Mouse (Mus musculus) midbrain, embryonic 11.5 days (tissue): ENCODE measurements around the gene Ctnna3. TPM values are rescaled to one million over a fixed set of nuclear protein-coding genes. Genes with fewer than 3 reads are reported as not detected.
"Not testable (repeated sequence)": the region's sequence is repeated elsewhere in the genome, so short reads cannot be mapped to it uniquely, and the experiment has no call there.

ENCODE experiments used
- ATAC-seq: fragments of 200-750 bp; cut with Nextera tagmentation; 2 replicates; pipeline ENCODE4 v1.8.0; 2017; ENCODE audit warnings: moderate TSS enrichment, moderate library complexity; ENCODE audit not compliant: low FRiP score
- DNase-seq: peaks from one replicate; pipeline ENCODE4 v3.0.0; 2015; ENCODE audit warnings: low spot score; ENCODE audit errors: missing footprints
- H3K27ac ChIP-seq: fragments of 300-500 bp; sonication (generic); 2 replicates; pipeline ENCODE4 v1.5.1; 2014; ENCODE audit warnings: low read depth, low read length
- H3K27me3 ChIP-seq: fragments of 300-500 bp; sonication (generic); 2 replicates; pipeline ENCODE4 v1.6.1; 2014; ENCODE audit warnings: mild to moderate bottlenecking, low read length, moderate library complexity, mixed read lengths; ENCODE audit not compliant: control insufficient read depth, insufficient read depth
- H3K36me3 ChIP-seq: fragments of 300-500 bp; sonication (generic); 2 replicates; pipeline ENCODE4 v1.6.1; 2014; ENCODE audit warnings: mild to moderate bottlenecking, low read length, moderate library complexity, mixed read lengths; ENCODE audit not compliant: control insufficient read depth, insufficient read depth
- H3K4me1 ChIP-seq: fragments of 300-500 bp; sonication (generic); 2 replicates; pipeline ENCODE4 v1.6.1; 2014; ENCODE audit warnings: low read length; ENCODE audit not compliant: control insufficient read depth, insufficient read depth
- H3K4me2 ChIP-seq: fragments of 300-500 bp; sonication (generic); 2 replicates; pipeline ENCODE4 v1.6.1; 2014; ENCODE audit warnings: mild to moderate bottlenecking, moderate library complexity
- H3K4me3 ChIP-seq: fragments of 300-500 bp; sonication (generic); 2 replicates; pipeline ENCODE4 v1.5.1; 2014; ENCODE audit warnings: low read depth, low read length
- H3K9ac ChIP-seq: fragments of 300-500 bp; sonication (generic); 2 replicates; pipeline ENCODE4 v1.6.1; 2014; ENCODE audit warnings: low read length
- H3K9me3 ChIP-seq: fragments of 300-500 bp; sonication (generic); 2 replicates; pipeline ENCODE4 v1.6.1; 2016; ENCODE audit warnings: low read length; ENCODE audit not compliant: control insufficient read depth
- WGBS: fragments of 180-500 bp; shearing (Covaris S2); extraction: QIAGEN DNeasy Blood & Tissue Kit; methylation state at CpG from one replicate; pipeline ENCODE4 v1.1.7; 2014; 5-methylcytosine and 5-hydroxymethylcytosine counted together
- polyA plus RNA-seq: library from polyadenylated mRNA; unstranded; fragments of >200 nt; fragmentation: Nextera tagmentation; extraction: Ambion mirVana; gene quantifications from 2 replicates; pipeline ENCODE4 v1.2.1, GENCODE M21; 2014

Gene Ctnna3
- polyA plus RNA-seq, 1 experiment from 2014 or later, result not detected

GRCm38 (mm10) chr10:64901726-64902125, 1471.8 kb downstream of the Ctnna3 start:
- H3K9me3 ChIP-seq, result no peaks in the 10 kb centered on the region
- no peaks in the 10 kb centered on the region for H3K4me1 ChIP-seq
- no peak overlapping the region for H3K27ac ChIP-seq
- no peaks in the 10 kb centered on the region for H3K36me3 ChIP-seq
- 83% methylated on average over 3 of the region's 3 CpGs for WGBS
- H3K27me3 ChIP-seq, result no peaks in the 10 kb centered on the region
- H3K4me3 ChIP-seq, result no peak overlapping the region
- H3K4me2 ChIP-seq, result no peak overlapping the region
- H3K9ac ChIP-seq, result no peak overlapping the region
- ATAC-seq (no peak), DNase-seq (no peak)

DNA sequence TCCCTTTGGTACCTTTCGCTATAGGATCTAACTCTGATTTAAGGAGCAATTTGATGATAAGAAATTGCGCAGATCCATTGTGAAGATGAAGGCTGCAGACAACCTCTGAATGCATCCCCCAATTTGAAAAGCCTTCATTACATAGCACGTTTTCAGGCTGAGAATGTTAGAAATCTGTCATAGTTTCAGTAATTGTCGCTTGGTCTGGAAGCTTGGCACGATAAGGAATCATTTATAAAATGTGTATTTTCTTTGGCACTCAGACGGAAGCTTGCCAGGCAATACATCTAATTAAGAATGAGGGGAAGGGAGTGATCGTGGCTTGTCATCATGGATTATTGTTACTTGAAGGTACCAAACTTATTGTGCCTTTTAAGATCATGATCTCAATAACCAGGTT, 1511.1 kb downstream of the Ctnna3 start:
- DNase-seq (no peak), ATAC-seq (no peak)
- no peaks in the 10 kb centered on the region for H3K36me3 ChIP-seq
- no peak overlapping the region for H3K27ac ChIP-seq
- 91% methylated on average over 7 of the region's 7 CpGs for WGBS
- H3K27me3 ChIP-seq, result no peaks in the 10 kb centered on the region
- H3K4me2 ChIP-seq, result no peak overlapping the region
- no peak overlapping the region for H3K9ac ChIP-seq
- no peaks in the 10 kb centered on the region for H3K4me1 ChIP-seq
- H3K9me3 ChIP-seq, result no peaks in the 10 kb centered on the region
- no peak overlapping the region for H3K4me3 ChIP-seq

GRCm38 (mm10) chr10:64958391-64958790, 1528.5 kb downstream of the Ctnna3 start:
- Histone ChIP-seq H3K9ac (no peak overlapping the region), H3K36me3 (no peaks in the 10 kb centered on the region), H3K4me2 (no peak overlapping the region), H3K4me3 (no peak overlapping the region), H3K27me3 (no peaks in the 10 kb centered on the region), H3K9me3 (no peaks in the 10 kb centered on the region), H3K27ac (no peak overlapping the region), H3K4me1 (no peaks in the 10 kb centered on the region)
- no peak for DNase-seq
- no peak for ATAC-seq

DNA sequence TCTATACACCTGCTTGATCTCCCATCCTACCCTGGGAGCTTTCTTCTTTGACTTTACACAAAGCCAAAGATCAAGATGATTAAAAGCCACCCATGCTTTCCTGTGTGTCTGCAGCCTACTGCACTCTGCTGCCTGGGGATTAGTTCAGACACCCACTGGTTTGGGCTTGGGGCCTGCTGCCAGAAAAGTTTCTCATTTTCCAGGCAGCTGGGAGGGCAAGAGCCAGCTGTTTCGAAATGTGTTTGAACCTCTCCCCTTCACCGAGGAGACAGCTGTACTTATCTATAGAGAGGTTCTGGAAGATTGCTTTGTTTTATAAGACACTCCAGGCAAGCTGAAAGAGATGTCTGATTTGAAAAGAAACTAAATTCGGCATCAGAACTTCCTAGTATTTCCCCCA, 1563.0 kb downstream of the Ctnna3 start:
- no peak overlapping the region for H3K27ac ChIP-seq
- no peaks in the 10 kb centered on the region for H3K36me3 ChIP-seq
- H3K27me3 ChIP-seq, result no peaks in the 10 kb centered on the region
- ATAC-seq, result no peak
- H3K9ac ChIP-seq, result no peak overlapping the region
- no peaks in the 10 kb centered on the region for H3K4me1 ChIP-seq
- no peaks in the 10 kb centered on the region for H3K9me3 ChIP-seq
- no peak overlapping the region for H3K4me2 ChIP-seq
- no peak overlapping the region for H3K4me3 ChIP-seq
- no peak for DNase-seq
- WGBS, result 32% methylated on average over 3 of the region's 3 CpGs

GRCm38 (mm10) chr10:65013525-65013924, 1583.6 kb downstream of the Ctnna3 start:
- Histone ChIP-seq H3K9me3 (no peaks in the 10 kb centered on the region), H3K4me3 (no peak overlapping the region), H3K27ac (no peak overlapping the region), H3K36me3 (no peaks in the 10 kb centered on the region), H3K9ac (no peak overlapping the region), H3K4me2 (no peak overlapping the region), H3K4me1 (no peaks in the 10 kb centered on the region), H3K27me3 (no peaks in the 10 kb centered on the region)
- ATAC-seq (no peak), DNase-seq (no peak)

DNA sequence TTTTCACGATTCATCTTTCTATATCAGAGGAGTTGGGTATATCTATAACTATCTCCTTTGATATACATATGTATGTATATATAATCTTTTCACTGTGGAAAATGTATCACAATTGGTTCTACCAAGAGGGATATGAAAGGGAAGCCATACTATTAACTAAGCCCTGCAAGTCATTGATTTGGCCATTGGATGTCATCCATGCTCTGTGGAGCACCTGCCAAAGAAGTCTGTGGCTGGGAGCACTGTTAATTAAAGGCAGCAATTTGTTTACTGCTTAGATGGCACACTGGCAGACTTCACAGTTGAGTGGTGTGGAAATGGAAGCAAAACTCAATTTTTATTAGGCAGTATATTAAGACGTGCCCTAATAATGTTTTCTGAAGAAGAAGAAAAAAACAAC, 1592.8 kb downstream of the Ctnna3 start:
- Histone ChIP-seq H3K27me3 (no peaks in the 10 kb centered on the region), H3K36me3 (no peaks in the 10 kb centered on the region), H3K27ac (no peak overlapping the region), H3K4me2 (no peak overlapping the region), H3K4me3 (no peak overlapping the region), H3K9ac (no peak overlapping the region), H3K4me1 (no peaks in the 10 kb centered on the region), H3K9me3 (no peaks in the 10 kb centered on the region)
- WGBS, result 86% methylated on average over 2 of the region's 2 CpGs
- ATAC-seq (no peak), DNase-seq (no peak)

DNA sequence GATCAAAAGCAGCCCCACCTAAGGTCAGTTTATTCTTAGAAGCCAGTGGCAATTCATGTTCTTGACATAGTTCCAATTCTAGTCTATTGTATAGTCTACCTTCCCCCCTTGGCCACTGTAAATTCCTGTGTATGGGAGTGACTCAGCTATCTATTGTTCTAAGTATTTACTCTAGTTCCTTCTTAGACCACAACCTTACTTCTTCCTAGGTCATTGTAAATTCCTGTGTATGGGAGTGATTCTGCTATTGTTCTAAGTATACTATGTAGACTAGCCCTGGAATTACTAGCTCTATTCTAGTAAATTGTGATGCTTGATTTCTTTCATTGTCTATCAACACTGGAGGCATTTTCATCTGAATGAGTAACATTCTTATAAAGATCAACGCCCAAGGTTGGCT, 1603.6 kb downstream of the Ctnna3 start:
- H3K4me3 ChIP-seq, H3K27me3 ChIP-seq, H3K9me3 ChIP-seq, H3K36me3 ChIP-seq, ATAC-seq, H3K4me1 ChIP-seq, DNase-seq, H3K9ac ChIP-seq, H3K4me2 ChIP-seq, H3K27ac ChIP-seq: not testable (repeated sequence)
- WGBS, result 80% methylated on average over 1 of the region's 1 CpGs

Other genes starting within 250 kb of the Ctnna3 start
- 0.12 TPM in 1 of 2 replicates, not detected in the other for gene Mypn, start 226.1 kb upstream of the Ctnna3 start, polyA plus RNA-seq
- 53.9 and 54.6 TPM in 2 replicates for gene Herc4, start 186.3 kb upstream of the Ctnna3 start, polyA plus RNA-seq
- gene Sirt1, start 48.4 kb upstream of the Ctnna3 start, polyA plus RNA-seq, result 9.8 and 10.0 TPM in 2 replicates
- gene Dnajc12, start 47.7 kb upstream of the Ctnna3 start, polyA plus RNA-seq, result 18.6 and 20.2 TPM in 2 replicates
- not detected in 2 replicates for gene Gm7075, start 8.3 kb upstream of the Ctnna3 start, polyA plus RNA-seq